Mouse (Mus musculus) intestine, embryonic 16.5 days (tissue): Measurements from ENCODE around the gene Nrm. TPM values are rescaled to one million over a fixed set of nuclear protein-coding genes. Genes with fewer than 3 reads are reported as not detected.

Experiments used
- ATAC-seq: fragments of 200-750 bp; cut with Nextera tagmentation; 2 replicates; pipeline ENCODE4 v1.8.0; 2017; ENCODE audit warnings: moderate TSS enrichment, moderate library complexity
- H3K27ac ChIP-seq: fragments of 300-500 bp; sonication (generic); 2 replicates; pipeline ENCODE4 v1.5.1; 2014; ENCODE audit warnings: mild to moderate bottlenecking, low read length
- H3K27me3 ChIP-seq: fragments of 300-500 bp; sonication (generic); replicated peaks from 2 replicates; pipeline ENCODE4 v1.6.1; 2014; ENCODE audit warnings: low read length, control low read depth, mixed read lengths; ENCODE audit not compliant: control insufficient read depth, insufficient read depth
- H3K36me3 ChIP-seq: fragments of 300-500 bp; sonication (generic); 2 replicates; pipeline ENCODE4 v1.6.1; 2014; ENCODE audit warnings: low read length, control low read depth; ENCODE audit not compliant: control insufficient read depth, insufficient read depth
- H3K4me1 ChIP-seq: fragments of 300-500 bp; sonication (generic); 2 replicates; pipeline ENCODE4 v1.6.1; 2014; ENCODE audit warnings: low read length, control low read depth, mixed read lengths; ENCODE audit not compliant: control insufficient read depth, insufficient read depth
- H3K4me2 ChIP-seq: fragments of 300-500 bp; sonication (generic); 2 replicates; pipeline ENCODE4 v1.6.1; 2014; ENCODE audit warnings: low read depth, low read length, control low read depth
- H3K4me3 ChIP-seq: fragments of 300-500 bp; sonication (generic); 2 replicates; pipeline ENCODE4 v1.5.1; 2014; ENCODE audit warnings: mild to moderate bottlenecking, low read length
- H3K9ac ChIP-seq: fragments of 300-500 bp; sonication (generic); 2 replicates; pipeline ENCODE4 v1.6.1; 2014; ENCODE audit warnings: low read depth, low read length
- H3K9me3 ChIP-seq: fragments of 300-500 bp; sonication (generic); 2 replicates; pipeline ENCODE4 v1.6.1; 2016; ENCODE audit warnings: low read length, control low read depth; ENCODE audit not compliant: control insufficient read depth
- WGBS: fragments of 180-500 bp; shearing (Covaris S2); extraction: QIAGEN DNeasy Blood & Tissue Kit; methylation state at CpG from one replicate; pipeline ENCODE4 v1.1.7; 2014; 5-methylcytosine and 5-hydroxymethylcytosine counted together
- microRNA-seq: library from miRNA; unstranded; fragments of <30 nt; microRNA quantifications from one replicate; pipeline ENCODE4, GENCODE M21; 2016
- polyA plus RNA-seq: library from polyadenylated mRNA; unstranded; fragments of >200 nt; fragmentation: Nextera tagmentation; extraction: Ambion mirVana; gene quantifications from 2 replicates; pipeline ENCODE4 v1.2.1, GENCODE M21; 2015

Gene Nrm
- polyA plus RNA-seq, 1 experiment from 2014 or later: 51.7 TPM

GRCm38 (mm10) chr17:35909186-35909918 lies 48.2 kb downstream of the Nrm start:
- peak; percentile 66 for ATAC-seq
- Histone ChIP-seq H3K9ac (peak overlapping the region; percentile 73), H3K9me3 (no peaks in the 10 kb centered on the region), H3K27ac (peak overlapping the region; percentile 65), H3K4me2 (peak overlapping the region; percentile 88), H3K27me3 (no peaks in the 10 kb centered on the region), H3K4me3 (peak overlapping the region; percentile 77), H3K36me3 (peaks cover 14% of the 10 kb centered on the region), H3K4me1 (peaks cover 8% of the 10 kb centered on the region)
- WGBS: 12% methylated on average over 20 of the region's 20 CpGs

GRCm38 (mm10) chr17:35909919-35910369 lies 48.8 kb downstream of the Nrm start, which contains the start of gene Atat1:
Gene Atat1 (minus strand): TSS chr17:35910075.
- Histone ChIP-seq H3K27me3 (no peaks in the 10 kb centered on the region), H3K4me2 (peak within 1 kb of the TSS; percentile 88), H3K36me3 (peaks cover 14% of the 10 kb centered on the region), H3K4me3 (peak within 1 kb of the TSS; percentile 77), H3K4me1 (peaks cover 8% of the 10 kb centered on the region), H3K27ac (peak within 1 kb of the TSS; percentile 79), H3K9me3 (no peaks in the 10 kb centered on the region), H3K9ac (peak within 1 kb of the TSS; percentile 73)
- ATAC-seq: peak; percentile 87
- 3% methylated on average over 25 of the region's 25 CpGs for WGBS

DNA sequence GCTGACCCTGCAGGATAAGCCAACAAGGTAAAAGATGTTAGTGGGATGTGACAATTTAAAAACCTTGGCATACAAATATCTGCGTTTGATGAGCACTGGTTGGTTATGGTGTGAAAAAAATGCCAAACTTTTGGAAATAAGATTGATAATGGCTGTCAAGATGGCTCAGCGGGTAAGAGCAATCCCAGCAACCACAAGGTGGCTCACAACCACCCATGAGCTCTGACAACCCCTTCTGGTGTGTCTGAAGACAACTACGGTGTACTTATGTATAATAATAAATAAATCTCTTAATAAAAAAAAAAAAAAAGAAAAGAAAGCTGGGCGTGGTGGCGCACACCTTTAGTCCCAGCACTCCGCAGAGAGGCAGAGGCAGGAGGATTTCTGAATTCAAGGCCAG lies 53.9 kb downstream of the Nrm start:
- Histone ChIP-seq H3K27ac (peak overlapping the region; percentile 93; the same call in 1 of the 2 replicates), H3K9ac (peak overlapping the region; percentile 91), H3K36me3 (peaks cover 11% of the 10 kb centered on the region), H3K4me2 (peak overlapping the region; percentile 83), H3K27me3 (no peaks in the 10 kb centered on the region), H3K9me3 (no peaks in the 10 kb centered on the region), H3K4me1 (peaks cover 11% of the 10 kb centered on the region), H3K4me3 (peak overlapping the region; percentile 75)
- 78% methylated on average over 6 of the region's 6 CpGs for WGBS
- no peak for ATAC-seq

Small RNA genes lying within 50 kb of the gene (microRNA-seq; reads per million reads assigned to microRNA genes)
- gene Gm28033: not detected

Other genes starting within 250 kb of the Nrm start
- gene Gm9573, start 234.7 kb upstream of the Nrm start, polyA plus RNA-seq: not detected in 2 replicates
- gene Mucl3, start 217.6 kb upstream of the Nrm start, polyA plus RNA-seq: 0.20 and 0.21 TPM in 2 replicates
- gene Vars2, start 193.7 kb upstream of the Nrm start, polyA plus RNA-seq: 19.3 and 22.8 TPM in 2 replicates
- 41.9 and 45.1 TPM in 2 replicates for gene Gtf2h4, start 187.6 kb upstream of the Nrm start, polyA plus RNA-seq
- 54.1 and 57.1 TPM in 2 replicates for gene Ddr1, start 156.7 kb upstream of the Nrm start, polyA plus RNA-seq
- 16.0 and 16.2 TPM in 2 replicates for gene Ier3, start 39.6 kb upstream of the Nrm start, polyA plus RNA-seq
- gene Flot1, start 38.1 kb upstream of the Nrm start, polyA plus RNA-seq: 56.9 and 58.5 TPM in 2 replicates
- gene Tubb5, start 23.0 kb upstream of the Nrm start, polyA plus RNA-seq: 559 and 622 TPM in 2 replicates
- 10.0 and 11.8 TPM in 2 replicates for gene Mdc1, start 19.8 kb upstream of the Nrm start, polyA plus RNA-seq
- 19.3 and 19.4 TPM in 2 replicates for gene Ppp1r18, start 4.3 kb downstream of the Nrm start, polyA plus RNA-seq
- 36.0 and 38.3 TPM in 2 replicates for gene Dhx16, start 18.5 kb downstream of the Nrm start, polyA plus RNA-seq
- 29.1 and 30.1 TPM in 2 replicates for gene 2310061I04Rik, start 36.1 kb downstream of the Nrm start, polyA plus RNA-seq
- gene Atat1, start 48.8 kb downstream of the Nrm start, polyA plus RNA-seq: 43.4 and 45.4 TPM in 2 replicates
- gene Mrps18b, start 55.1 kb downstream of the Nrm start, polyA plus RNA-seq: 133 and 145 TPM in 2 replicates
- 28.8 and 30.1 TPM in 2 replicates for gene Ppp1r10, start 55.1 kb downstream of the Nrm start, polyA plus RNA-seq
- 88.5 and 90.2 TPM in 2 replicates for gene Abcf1, start 108.4 kb downstream of the Nrm start, polyA plus RNA-seq
- gene Gnl1, start 118.5 kb downstream of the Nrm start, polyA plus RNA-seq: 35.8 and 36.4 TPM in 2 replicates
- gene Prr3, start 118.9 kb downstream of the Nrm start, polyA plus RNA-seq: 22.5 and 25.9 TPM in 2 replicates
- gene H2-T24, start 159.2 kb downstream of the Nrm start, polyA plus RNA-seq: 1.8 TPM in 2 replicates
- 17.7 and 19.4 TPM in 2 replicates for gene H2-T23, start 171.5 kb downstream of the Nrm start, polyA plus RNA-seq
- 16.0 and 16.1 TPM in 2 replicates for gene H2-T22, start 181.4 kb downstream of the Nrm start, polyA plus RNA-seq
- 0.86 and 1.2 TPM in 2 replicates for gene Gm6034, start 181.6 kb downstream of the Nrm start, polyA plus RNA-seq
- gene Gm11127, start 197.1 kb downstream of the Nrm start, polyA plus RNA-seq: 7.2 and 11.9 TPM in 2 replicates